Mouse (Mus musculus) hindbrain, embryonic 14.5 days (tissue): ENCODE results near the gene Dact2. TPM values are rescaled to one million over a fixed set of nuclear protein-coding genes. Genes with fewer than 3 reads are reported as not detected.
A peak's percentile ranks its signal among the peaks of the same experiment; 100 is the strongest.

ENCODE experiments used
- ATAC-seq: fragments of 200-750 bp; cut with Nextera tagmentation; 2 replicates; pipeline ENCODE4 v1.8.0; 2017; ENCODE audit warnings: moderate number of reproducible peaks, mild to moderate bottlenecking, moderate TSS enrichment, moderate library complexity; ENCODE audit not compliant: low FRiP score
- DNase-seq: peaks from one replicate; pipeline ENCODE4 v3.0.0-alpha.2; 2015; ENCODE audit warnings: low spot score
- H3K27ac ChIP-seq: fragments of 300-500 bp; sonication (generic); 2 replicates; pipeline ENCODE4 v1.5.1; 2014; ENCODE audit warnings: mild to moderate bottlenecking, moderate library complexity
- H3K27me3 ChIP-seq: fragments of 300-500 bp; sonication (generic); 2 replicates; pipeline ENCODE4 v1.6.1; 2014; ENCODE audit warnings: mild to moderate bottlenecking, low read length, mixed read lengths; ENCODE audit not compliant: control insufficient read depth, insufficient read depth
- H3K36me3 ChIP-seq: fragments of 300-500 bp; sonication (generic); replicated peaks from 2 replicates; pipeline ENCODE4 v1.6.1; 2014; ENCODE audit not compliant: control insufficient read depth, insufficient read depth
- H3K4me1 ChIP-seq: fragments of 300-500 bp; sonication (generic); replicated peaks from 2 replicates; pipeline ENCODE4 v1.6.1; 2014; ENCODE audit warnings: antibody characterized with exemption, low read length, mixed read lengths; ENCODE audit not compliant: control insufficient read depth, insufficient read depth
- H3K4me2 ChIP-seq: fragments of 300-500 bp; sonication (generic); replicated peaks from 2 replicates; pipeline ENCODE4 v1.6.1; 2014; ENCODE audit warnings: mild to moderate bottlenecking, moderate library complexity
- H3K4me3 ChIP-seq: fragments of 300-500 bp; sonication (generic); replicated peaks from 2 replicates; pipeline ENCODE4 v1.5.1; 2014; ENCODE audit warnings: mild to moderate bottlenecking, low read length
- H3K9ac ChIP-seq: fragments of 300-500 bp; sonication (generic); 2 replicates; pipeline ENCODE4 v1.6.1; 2014
- H3K9me3 ChIP-seq: fragments of 300-500 bp; sonication (generic); 2 replicates; pipeline ENCODE4 v1.6.1; 2016; ENCODE audit warnings: low read length; ENCODE audit not compliant: control insufficient read depth
- WGBS: fragments of 180-500 bp; shearing (Covaris S2); extraction: QIAGEN DNeasy Blood & Tissue Kit; methylation state at CpG from one replicate; pipeline ENCODE4 v1.1.7; 2014; 5-methylcytosine and 5-hydroxymethylcytosine counted together
- polyA plus RNA-seq: library from polyadenylated mRNA; unstranded; fragments of >200 nt; fragmentation: Nextera tagmentation; extraction: Ambion mirVana; gene quantifications from 2 replicates; pipeline ENCODE4 v1.2.1, GENCODE M21; 2014

The Dact2 gene
- polyA plus RNA-seq, 1 experiment from 2014 or later, result 3.0 TPM

DNA sequence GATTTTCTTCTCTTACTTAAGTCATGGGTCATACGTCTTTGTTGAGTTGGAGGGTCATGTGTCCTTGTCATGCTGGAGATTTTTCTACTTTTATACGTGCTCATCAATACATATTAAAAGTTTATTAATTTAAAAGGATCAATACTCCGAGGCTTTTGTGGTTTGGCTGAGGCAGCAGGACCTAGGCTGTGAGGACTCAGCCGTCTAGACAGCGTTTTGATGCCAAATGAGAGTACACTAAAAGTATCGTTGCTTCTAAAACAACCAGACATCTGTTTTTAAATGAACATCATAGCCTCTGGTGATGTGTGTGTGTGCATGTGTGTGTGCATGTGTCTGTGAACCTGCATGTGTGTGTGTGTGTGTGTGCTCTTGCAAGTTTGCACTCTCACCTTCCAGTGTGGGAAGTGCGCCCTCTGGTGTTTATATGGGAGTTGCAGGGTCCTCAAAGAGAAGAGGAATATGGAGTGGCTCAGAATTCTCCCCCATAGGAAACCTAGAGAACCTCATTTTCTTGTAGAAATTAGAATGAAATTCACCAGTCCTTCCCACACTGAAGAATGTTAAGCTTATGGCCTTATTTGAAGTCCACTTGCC lies 16.6 kb upstream of the Dact2 start:
- no peak overlapping the region for H3K4me3 ChIP-seq
- 64% methylated on average over 7 of the region's 7 CpGs for WGBS
- no peak overlapping the region for H3K27ac ChIP-seq
- H3K9me3 ChIP-seq, result no peaks in the 10 kb centered on the region
- DNase-seq, result peak; percentile 82
- no peaks in the 10 kb centered on the region for H3K36me3 ChIP-seq
- H3K27me3 ChIP-seq, result no peaks in the 10 kb centered on the region
- ATAC-seq, result peak; percentile 64; the same call in 1 of the 2 replicates
- H3K4me1 ChIP-seq, result no peaks in the 10 kb centered on the region
- H3K4me2 ChIP-seq, result no peak overlapping the region
- H3K9ac ChIP-seq, result no peak overlapping the region

DNA sequence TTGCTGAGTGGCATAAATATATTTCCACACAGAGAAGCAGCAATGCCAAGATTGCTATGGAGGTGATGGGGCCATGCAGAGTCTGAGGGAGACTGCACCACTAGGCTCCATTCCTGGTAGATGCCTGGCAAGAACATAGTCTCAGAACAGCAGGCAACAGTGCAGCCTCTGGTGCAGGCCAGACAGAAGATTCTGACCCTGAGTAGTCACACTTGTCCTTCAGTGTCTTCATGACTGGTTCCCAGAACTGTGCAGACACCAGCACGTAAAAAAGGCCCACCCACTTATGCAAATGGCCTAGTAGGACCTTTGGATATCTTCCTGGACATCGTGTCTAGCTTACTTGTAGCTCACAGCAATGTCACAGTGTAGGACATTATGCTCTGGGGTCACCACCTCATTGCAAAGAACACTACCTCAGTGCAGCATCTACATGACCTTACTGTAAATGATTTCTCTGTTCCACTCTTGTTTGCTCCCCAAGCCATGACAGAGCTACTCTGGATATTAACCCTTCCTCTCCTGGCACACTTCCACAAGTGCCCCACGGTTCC lies 9.9 kb upstream of the Dact2 start:
- Histone ChIP-seq H3K9me3 (no peaks in the 10 kb centered on the region), H3K27me3 (no peaks in the 10 kb centered on the region), H3K4me1 (no peaks in the 10 kb centered on the region), H3K9ac (no peak overlapping the region), H3K36me3 (no peaks in the 10 kb centered on the region), H3K4me3 (no peak overlapping the region), H3K27ac (no peak overlapping the region), H3K4me2 (no peak overlapping the region)
- ATAC-seq, result no peak
- WGBS, result 73% methylated on average over 3 of the region's 3 CpGs
- DNase-seq, result no peak

DNA sequence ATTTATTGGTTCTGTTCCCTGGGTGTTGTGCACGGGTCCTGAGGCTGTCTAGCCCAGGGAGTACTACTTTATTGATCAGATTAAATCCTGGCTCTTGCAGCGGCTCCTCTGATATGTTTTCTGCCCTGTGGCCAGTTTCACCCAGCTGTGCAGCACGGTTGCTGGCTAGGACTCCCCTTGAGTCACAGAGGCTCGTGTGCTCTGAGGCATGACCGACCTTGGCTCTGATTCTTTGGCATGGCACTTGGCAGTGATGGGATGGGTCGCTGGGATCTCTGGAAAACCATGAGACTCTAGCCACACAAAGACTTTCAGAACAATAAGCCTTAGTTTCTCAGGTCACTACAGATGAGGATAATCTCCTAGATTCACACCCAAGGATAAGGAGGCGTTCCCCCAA lies 8.7 kb upstream of the Dact2 start:
- DNase-seq (no peak), ATAC-seq (no peak)
- Histone ChIP-seq H3K27ac (no peak overlapping the region), H3K4me1 (no peaks in the 10 kb centered on the region), H3K9ac (no peak overlapping the region), H3K4me2 (no peak overlapping the region), H3K4me3 (no peak overlapping the region), H3K27me3 (no peaks in the 10 kb centered on the region), H3K36me3 (no peaks in the 10 kb centered on the region), H3K9me3 (no peaks in the 10 kb centered on the region)
- 65% methylated on average over 7 of the region's 7 CpGs for WGBS

DNA sequence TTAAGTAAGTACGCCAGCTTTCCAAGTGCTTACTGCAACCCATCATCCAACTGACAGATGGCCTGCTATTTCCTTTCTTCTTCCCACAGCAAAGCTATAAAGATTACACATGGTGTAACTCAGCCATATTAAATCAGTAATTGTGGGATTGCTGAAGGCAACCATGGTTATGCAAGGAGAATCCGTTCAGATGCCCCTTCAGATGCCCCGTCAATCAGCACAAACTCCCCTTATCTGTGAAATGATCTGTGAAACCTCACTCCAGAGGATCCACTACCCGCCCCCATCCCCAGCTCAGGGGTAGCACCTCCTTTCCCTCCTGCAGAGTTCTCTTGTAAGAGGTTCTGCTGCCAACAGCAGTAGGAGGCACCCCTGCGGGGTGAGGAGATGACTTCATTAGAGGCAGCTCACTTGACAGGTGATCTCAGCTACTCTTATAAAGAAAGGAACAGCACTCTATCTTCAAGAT lies 3.0 kb upstream of the Dact2 start:
- no peak for ATAC-seq
- H3K27ac ChIP-seq, result no peak overlapping the region
- H3K9me3 ChIP-seq, result no peaks in the 10 kb centered on the region
- H3K36me3 ChIP-seq, result no peaks in the 10 kb centered on the region
- 17% methylated on average over 5 of the region's 5 CpGs for WGBS
- no peak overlapping the region for H3K4me3 ChIP-seq
- H3K4me1 ChIP-seq, result 0 out of 2 replicates have a peak, but pooled peaks cover 4% of the 10 kb centered on the region
- no peak for DNase-seq
- H3K4me2 ChIP-seq, result no peak overlapping the region
- no peak overlapping the region for H3K9ac ChIP-seq
- peaks cover 37% of the 10 kb centered on the region for H3K27me3 ChIP-seq

DNA sequence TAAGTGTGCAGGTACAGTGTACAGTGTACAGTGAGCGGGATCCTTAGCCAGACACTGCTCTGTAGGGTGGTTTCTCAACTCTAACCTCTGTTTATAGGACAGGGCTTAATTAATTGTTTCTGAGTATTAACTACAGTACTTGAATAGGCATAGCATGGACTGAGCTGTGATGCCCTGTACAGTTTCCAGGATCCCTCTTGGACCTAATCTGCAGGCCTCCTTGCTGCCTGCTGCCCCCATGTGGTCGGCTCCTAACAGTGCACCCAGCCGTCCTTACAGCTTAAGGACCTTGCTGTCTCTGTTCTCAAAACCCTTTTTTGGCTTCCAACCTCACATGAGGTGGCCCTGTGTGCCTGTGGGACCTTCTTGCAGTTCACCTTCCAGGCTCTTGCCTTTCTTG lies 2.0 kb upstream of the Dact2 start:
- H3K4me3 ChIP-seq, result no peak overlapping the region
- peaks cover 10% of the 10 kb centered on the region; the same call in 1 of the 2 replicates for H3K4me1 ChIP-seq
- H3K9ac ChIP-seq, result no peak overlapping the region
- no peaks in the 10 kb centered on the region for H3K9me3 ChIP-seq
- H3K4me2 ChIP-seq, result no peak overlapping the region
- WGBS, result 31% methylated on average over 3 of the region's 3 CpGs
- ATAC-seq (peak; percentile 43; the same call in 1 of the 2 replicates), DNase-seq (peak; percentile 87)
- peaks cover 47% of the 10 kb centered on the region for H3K27me3 ChIP-seq
- H3K36me3 ChIP-seq, result no peaks in the 10 kb centered on the region
- no peak overlapping the region for H3K27ac ChIP-seq

DNA sequence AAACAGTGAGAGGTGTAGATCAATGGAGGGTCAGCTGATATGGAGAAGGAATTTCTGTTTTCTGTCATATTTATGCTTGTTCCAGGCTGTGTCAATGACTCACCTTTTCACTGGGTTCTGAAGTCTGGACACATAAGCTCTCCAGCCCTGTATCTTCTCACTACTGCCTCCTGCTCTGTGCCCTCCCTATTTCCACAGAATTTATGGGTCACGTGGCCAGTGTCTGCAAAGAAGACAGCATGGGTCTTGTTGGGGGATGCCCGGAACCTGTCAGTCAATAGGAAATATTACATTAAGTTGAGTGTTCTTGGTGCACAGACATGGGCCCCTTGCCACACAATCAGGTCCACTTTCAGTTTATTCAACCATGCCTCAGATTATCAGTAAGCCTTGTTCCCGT lies 1.1 kb upstream of the Dact2 start:
- ATAC-seq (no peak), DNase-seq (no peak)
- Histone ChIP-seq H3K27ac (no peak overlapping the region), H3K27me3 (peaks cover 54% of the 10 kb centered on the region), H3K9me3 (no peaks in the 10 kb centered on the region), H3K4me2 (no peak overlapping the region), H3K9ac (no peak overlapping the region), H3K36me3 (no peaks in the 10 kb centered on the region), H3K4me3 (no peak overlapping the region), H3K4me1 (peaks cover 10% of the 10 kb centered on the region; the same call in 1 of the 2 replicates)
- 84% methylated on average over 3 of the region's 3 CpGs for WGBS

DNA sequence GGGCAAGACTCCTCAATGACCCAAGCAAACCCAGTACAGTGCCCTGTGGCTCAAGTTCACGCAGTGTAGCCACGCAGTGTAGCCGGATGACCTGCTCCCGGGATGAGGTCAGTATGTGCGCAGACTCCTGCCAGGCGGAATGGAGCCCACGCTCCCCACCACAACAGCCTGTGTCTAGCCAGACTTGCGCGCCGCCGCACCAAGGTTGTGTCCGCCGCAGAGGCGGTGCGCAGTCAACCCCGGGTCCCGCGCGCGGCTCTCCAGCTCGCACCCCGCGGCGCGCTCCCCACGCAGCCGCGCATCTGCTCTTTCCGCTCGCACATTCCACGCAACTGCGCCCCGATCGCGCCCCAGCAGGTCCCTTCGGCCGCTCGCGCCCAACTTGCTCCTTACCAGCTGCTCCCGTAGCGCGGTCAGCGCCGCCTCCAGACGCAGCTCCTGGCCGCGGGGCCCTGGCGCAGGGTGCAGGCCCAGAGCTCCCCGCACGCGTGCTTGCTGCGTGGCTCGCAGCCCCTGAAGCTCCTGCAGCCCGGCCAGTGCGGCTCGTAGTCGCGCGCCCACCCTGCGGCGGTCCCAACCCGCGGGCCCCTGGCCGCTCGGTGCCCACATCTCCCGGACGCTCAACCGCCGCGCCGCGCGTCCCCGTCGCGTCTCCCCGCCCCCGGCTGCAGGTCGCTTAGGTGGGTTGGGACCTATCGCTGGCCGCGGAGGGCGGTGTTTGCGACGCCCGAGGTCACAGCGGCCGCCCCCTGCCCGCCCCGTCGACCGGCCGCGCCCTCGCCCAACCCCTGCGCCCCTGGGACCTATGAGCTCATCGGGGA lies 773 bp downstream of the Dact2 start:
- Histone ChIP-seq H3K9ac (peak overlapping the region; percentile 79), H3K27ac (peak overlapping the region; percentile 54; the same call in 1 of the 2 replicates), H3K4me1 (peaks cover 10% of the 10 kb centered on the region; the same call in 1 of the 2 replicates), H3K4me2 (peak overlapping the region; percentile 95), H3K36me3 (no peaks in the 10 kb centered on the region), H3K4me3 (peak overlapping the region; percentile 76), H3K9me3 (no peaks in the 10 kb centered on the region), H3K27me3 (peaks cover 59% of the 10 kb centered on the region)
- ATAC-seq (peak; percentile 70), DNase-seq (peak; percentile 61)
- under 1% methylated on average over 93 of the region's 97 CpGs for WGBS

DNA sequence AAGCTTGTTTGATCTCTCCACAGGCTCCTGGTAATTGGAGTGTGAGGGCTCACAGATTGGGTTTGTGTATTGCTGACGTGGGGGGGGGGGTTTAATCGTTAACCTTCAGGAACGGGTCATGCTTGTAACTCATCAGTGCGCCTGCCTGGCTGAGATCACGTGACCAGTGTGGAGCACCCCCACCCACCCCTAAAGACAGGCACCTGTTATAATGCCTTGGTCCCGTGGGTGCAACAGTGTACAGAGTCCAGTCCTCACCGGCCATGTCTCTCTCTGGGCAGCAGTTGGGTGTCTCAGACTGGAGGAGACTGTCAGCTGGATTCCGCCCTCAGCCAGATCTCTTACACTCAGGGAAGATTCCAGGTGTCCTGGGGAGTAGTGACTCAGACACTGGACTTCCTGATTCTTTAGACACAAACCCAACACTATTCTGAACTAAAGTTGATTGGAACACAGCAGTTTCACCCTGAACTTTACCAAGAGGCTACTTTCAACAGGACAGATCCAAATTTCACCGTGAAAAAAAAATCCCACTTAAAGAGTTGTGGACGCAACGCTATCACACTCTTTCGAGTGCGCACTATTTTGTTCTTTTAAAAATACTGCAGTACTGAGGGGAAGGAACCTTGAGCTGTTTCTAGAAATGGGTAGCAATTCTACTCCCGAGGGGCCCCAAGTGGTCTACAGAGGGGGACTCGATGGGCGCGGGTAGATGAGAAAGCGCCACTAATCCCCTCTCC lies 1.6 kb downstream of the Dact2 start:
- Histone ChIP-seq H3K9ac (peak overlapping the region; percentile 79), H3K36me3 (no peaks in the 10 kb centered on the region), H3K27me3 (peaks cover 59% of the 10 kb centered on the region), H3K4me3 (peak overlapping the region; percentile 76), H3K4me2 (peak overlapping the region; percentile 95), H3K27ac (no peak overlapping the region), H3K4me1 (peaks cover 10% of the 10 kb centered on the region; the same call in 1 of the 2 replicates), H3K9me3 (no peaks in the 10 kb centered on the region)
- DNase-seq, result no peak
- WGBS, result 2% methylated on average over 18 of the region's 18 CpGs
- no peak for ATAC-seq
